Mouse (Mus musculus) forebrain, embryonic 10.5 days (tissue): ENCODE data around the gene Cd3eap. TPM values are rescaled to one million over a fixed set of nuclear protein-coding genes. Genes with fewer than 3 reads are reported as not detected.

Experiments used
- DNase-seq: peaks from one replicate; pipeline ENCODE4 v3.0.0-alpha.2; 2017; ENCODE audit warnings: low spot score; ENCODE audit errors: extremely low spot score
- H3K27ac ChIP-seq: fragments of 300-500 bp; sonication (generic); 2 replicates; pipeline ENCODE4 v1.5.1; 2016; ENCODE audit warnings: mild to moderate bottlenecking
- H3K27me3 ChIP-seq: fragments of 300-500 bp; sonication (generic); 2 replicates; pipeline ENCODE4 v1.6.1; 2016; ENCODE audit warnings: mild to moderate bottlenecking; ENCODE audit not compliant: poor library complexity, severe bottlenecking
- H3K36me3 ChIP-seq: fragments of 300-500 bp; sonication (generic); replicated peaks from 2 replicates; pipeline ENCODE4 v1.6.1; 2016; ENCODE audit warnings: mild to moderate bottlenecking, moderate library complexity
- H3K4me1 ChIP-seq: fragments of 300-500 bp; sonication (generic); 2 replicates; pipeline ENCODE4 v1.6.1; 2016
- H3K4me3 ChIP-seq: fragments of 300-500 bp; sonication (generic); 2 replicates; pipeline ENCODE4 v1.5.1; 2016; ENCODE audit warnings: mild to moderate bottlenecking, moderate library complexity
- H3K9me3 ChIP-seq: fragments of 300-500 bp; sonication (generic); 2 replicates; pipeline ENCODE4 v1.6.1; 2016; ENCODE audit warnings: mild to moderate bottlenecking, moderate library complexity
- WGBS: fragments of 180-500 bp; shearing (Covaris S2); methylation state at CpG from one replicate; pipeline ENCODE4 v1.1.7; 2016; 5-methylcytosine and 5-hydroxymethylcytosine counted together
- polyA plus RNA-seq: library from polyadenylated mRNA; unstranded; fragments of >200 nt; fragmentation: Nextera tagmentation; extraction: Ambion mirVana; gene quantifications from 2 replicates; pipeline ENCODE4 v1.2.1, GENCODE M21; 2016

The Cd3eap gene
- polyA plus RNA-seq: 30.9 and 32.2 TPM in 2 replicates

GRCm38 (mm10) chr7:19359299-19359891 lies at the start of gene Cd3eap, which contains the start of gene Ppp1r13l:
Gene Cd3eap, minus strand, starts transcription at chr7:19359483.
Gene Ppp1r13l, plus strand, starts transcription at chr7:19359749.
- peaks cover 56% of the 10 kb centered on the region for H3K4me1 ChIP-seq
- peak; percentile 86 for DNase-seq
- H3K36me3 ChIP-seq: peaks cover 36% of the 10 kb centered on the region
- H3K4me3 ChIP-seq: peak within 1 kb of the TSS; percentile 88
- H3K27ac ChIP-seq: peak within 1 kb of the TSS; percentile 92
- H3K9me3 ChIP-seq: no peaks in the 10 kb centered on the region
- under 1% methylated on average over 31 of the region's 31 CpGs for WGBS
- peaks cover 18% of the 10 kb centered on the region for H3K27me3 ChIP-seq

DNA sequence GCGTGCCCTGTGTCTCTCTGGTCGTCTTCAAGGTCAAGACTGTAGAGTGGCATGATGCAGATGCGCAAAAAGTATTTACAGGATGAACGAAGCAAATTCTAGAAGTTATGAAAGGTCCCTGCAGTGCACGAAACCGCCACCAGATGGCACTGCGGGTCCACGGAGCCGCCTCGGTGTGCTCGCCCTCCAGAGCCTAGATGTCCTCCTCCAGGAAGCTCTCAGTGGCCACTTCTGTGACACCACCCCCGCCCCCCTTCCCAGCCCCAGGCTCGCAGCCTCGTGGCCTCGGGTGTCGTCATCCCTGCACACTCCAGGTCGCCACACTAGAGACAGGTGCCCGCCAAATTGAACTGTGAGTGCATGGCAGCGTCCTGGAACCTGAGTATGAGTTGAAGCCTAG lies 46.1 kb upstream of the Cd3eap start:
- H3K27me3 ChIP-seq: peaks cover 67% of the 10 kb centered on the region
- WGBS: 2% methylated on average over 19 of the region's 19 CpGs
- DNase-seq: peak; percentile 84
- H3K9me3 ChIP-seq: peaks cover 9% of the 10 kb centered on the region
- H3K36me3 ChIP-seq: no peaks in the 10 kb centered on the region
- peak overlapping the region; percentile 31; the same call in 1 of the 2 replicates for H3K4me3 ChIP-seq
- H3K27ac ChIP-seq: no peak overlapping the region
- H3K4me1 ChIP-seq: peaks cover 15% of the 10 kb centered on the region

- peaks cover 9% of the 10 kb centered on the region for H3K9me3 ChIP-seq
- H3K36me3 ChIP-seq: no peaks in the 10 kb centered on the region
- peaks cover 76% of the 10 kb centered on the region for H3K27me3 ChIP-seq
- H3K4me1 ChIP-seq: peaks cover 22% of the 10 kb centered on the region
- DNase-seq: no peak
- H3K4me3 ChIP-seq: peak within 1 kb of the TSS; percentile 75
- WGBS: 51% methylated on average over 7 of the region's 7 CpGs
- H3K27ac ChIP-seq: peak within 1 kb of the TSS; percentile 62
Observed at GRCm38 (mm10) chr7:19404476-19404875, 45.2 kb upstream of the Cd3eap start, which contains the start of gene Ckm. Gene Ckm, plus strand, starts transcription at chr7:19404776.

GRCm38 (mm10) chr7:19403731-19404296 lies 44.5 kb upstream of the Cd3eap start, which contains the start of gene Klc3:
Gene Klc3, minus strand, starts transcription at chr7:19404104.
- Histone ChIP-seq H3K4me3 (peak within 1 kb of the TSS; percentile 75), H3K4me1 (peaks cover 28% of the 10 kb centered on the region), H3K9me3 (peaks cover 9% of the 10 kb centered on the region), H3K36me3 (no peaks in the 10 kb centered on the region), H3K27me3 (peaks cover 83% of the 10 kb centered on the region), H3K27ac (peak within 1 kb of the TSS; percentile 62)
- peak; percentile 41 for DNase-seq
- under 1% methylated on average over 62 of the region's 62 CpGs for WGBS

- H3K36me3 ChIP-seq: no peaks in the 10 kb centered on the region
- peaks cover 9% of the 10 kb centered on the region for H3K9me3 ChIP-seq
- peaks cover 28% of the 10 kb centered on the region for H3K4me1 ChIP-seq
- H3K27me3 ChIP-seq: peaks cover 93% of the 10 kb centered on the region
- DNase-seq: no peak
- no peak overlapping the region for H3K27ac ChIP-seq
- H3K4me3 ChIP-seq: no peak overlapping the region
- 91% methylated on average over 9 of the region's 9 CpGs for WGBS
Observed at GRCm38 (mm10) chr7:19402535-19403112, 43.3 kb upstream of the Cd3eap start.

GRCm38 (mm10) chr7:19400946-19401345 lies 41.7 kb upstream of the Cd3eap start:
- peaks cover 9% of the 10 kb centered on the region for H3K9me3 ChIP-seq
- H3K27ac ChIP-seq: no peak overlapping the region
- peaks cover 81% of the 10 kb centered on the region for H3K27me3 ChIP-seq
- H3K4me1 ChIP-seq: peaks cover 28% of the 10 kb centered on the region
- H3K36me3 ChIP-seq: peaks cover 2% of the 10 kb centered on the region
- no peak overlapping the region for H3K4me3 ChIP-seq
- no peak for DNase-seq
- WGBS: 84% methylated on average over 4 of the region's 4 CpGs

DNA sequence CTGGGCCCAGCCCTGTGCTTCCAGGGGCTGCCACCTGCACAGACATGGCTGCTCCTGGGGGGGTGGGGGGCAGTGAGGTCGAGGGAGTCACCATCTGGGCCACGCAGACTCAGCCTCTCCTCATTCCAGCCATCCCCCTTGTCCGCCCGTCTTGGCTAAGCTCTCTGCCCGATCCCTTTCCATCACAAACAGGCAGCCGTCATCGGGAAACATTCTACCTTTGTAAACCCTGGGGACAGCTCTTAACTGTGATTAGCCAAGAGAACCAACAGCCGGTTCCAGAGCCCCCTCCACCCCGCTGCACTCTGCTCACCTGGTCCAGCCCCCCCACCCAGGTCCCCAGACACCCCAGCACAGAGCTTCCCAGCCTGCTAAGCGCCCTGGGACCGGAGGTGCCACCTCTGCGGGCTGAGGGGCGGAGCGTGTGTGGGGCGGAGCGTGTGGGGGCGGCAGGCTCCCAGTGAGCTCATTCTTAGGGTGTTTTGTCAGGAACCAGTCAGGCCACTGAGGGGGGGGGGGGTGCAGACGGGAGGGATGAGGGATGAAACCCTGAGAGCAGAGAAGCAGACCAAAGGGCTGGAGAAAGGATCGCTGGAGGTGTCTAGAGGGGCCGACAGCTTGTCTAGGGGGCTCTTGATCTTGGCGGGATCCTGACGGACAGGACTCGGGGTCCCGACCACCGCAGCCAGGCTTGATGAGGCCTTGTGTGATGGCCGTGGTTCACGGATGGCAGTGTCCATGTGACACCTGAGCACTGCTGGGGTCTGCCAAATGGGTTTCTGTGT lies 40.4 kb upstream of the Cd3eap start:
- peaks cover 9% of the 10 kb centered on the region for H3K9me3 ChIP-seq
- WGBS: 1% methylated on average over 27 of the region's 27 CpGs
- peaks cover 69% of the 10 kb centered on the region for H3K27me3 ChIP-seq
- peak; percentile 42 for DNase-seq
- H3K4me1 ChIP-seq: peaks cover 24% of the 10 kb centered on the region
- H3K27ac ChIP-seq: peak overlapping the region; percentile 49; the same call in 1 of the 2 replicates
- peaks cover 15% of the 10 kb centered on the region for H3K36me3 ChIP-seq
- H3K4me3 ChIP-seq: peak overlapping the region; percentile 51

DNA sequence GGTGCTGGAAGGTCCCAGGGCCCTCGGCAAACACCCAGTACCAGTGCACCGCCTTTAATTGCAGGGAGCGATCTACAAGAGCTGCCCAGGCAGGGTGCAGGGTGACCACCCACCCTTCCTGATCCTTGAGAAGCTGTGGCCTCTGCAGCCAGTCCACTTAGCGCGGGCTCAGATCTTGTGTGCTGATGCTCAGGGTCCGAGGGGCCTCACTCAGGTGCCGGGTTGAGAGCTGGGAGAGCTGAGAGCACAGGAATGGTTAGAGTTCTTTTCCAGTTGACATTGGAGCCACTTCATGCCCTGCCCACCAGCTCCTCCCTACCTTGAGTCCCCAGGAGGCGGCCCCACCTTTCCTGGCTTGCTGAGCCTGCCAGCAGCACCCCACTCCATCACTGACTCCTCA lies 35.2 kb upstream of the Cd3eap start:
- Histone ChIP-seq H3K27ac (no peak overlapping the region), H3K4me1 (peaks cover 6% of the 10 kb centered on the region), H3K4me3 (0 out of 2 replicates have a peak overlapping the region, but pooled peaks have one; percentile 3), H3K27me3 (peaks cover 17% of the 10 kb centered on the region), H3K9me3 (no peaks in the 10 kb centered on the region; the same call in 1 of the 2 replicates), H3K36me3 (peaks cover 67% of the 10 kb centered on the region)
- DNase-seq: no peak
- WGBS: 93% methylated on average over 8 of the region's 8 CpGs

DNA sequence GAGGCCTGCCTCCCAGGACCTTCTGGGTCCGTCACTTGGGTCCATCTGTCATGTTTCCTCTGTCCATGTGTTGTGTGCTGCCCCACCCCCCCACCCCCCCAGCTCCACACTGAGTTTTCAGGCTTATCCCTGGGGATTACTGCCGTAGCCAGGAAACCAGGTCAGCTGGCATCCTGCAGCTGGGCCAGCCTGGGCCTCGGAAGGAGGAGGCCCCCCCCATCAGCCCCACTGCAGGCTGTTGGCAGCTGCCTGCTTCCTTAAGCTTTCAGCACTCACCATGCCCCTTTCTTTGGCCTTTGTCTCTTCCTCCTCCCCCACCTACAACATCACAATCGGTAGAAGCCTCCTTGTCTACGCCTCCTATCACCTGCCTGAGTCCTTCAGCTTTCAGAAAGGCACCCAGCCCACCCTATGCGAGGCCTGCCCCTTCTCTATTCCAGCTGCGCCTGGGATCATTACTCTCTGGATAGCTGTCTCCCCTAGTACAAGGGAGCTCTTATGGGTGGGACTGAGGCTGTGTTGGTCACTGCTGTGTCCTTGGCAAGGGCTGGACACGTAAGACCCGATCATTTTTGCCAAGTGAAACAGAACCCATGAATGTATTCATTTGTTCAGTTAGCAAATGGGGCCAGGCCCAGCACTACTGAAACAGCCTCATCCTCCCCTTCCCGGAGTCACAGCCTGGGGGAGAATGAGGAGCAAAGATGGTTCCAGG lies 29.6 kb upstream of the Cd3eap start:
- Histone ChIP-seq H3K4me1 (peaks cover 9% of the 10 kb centered on the region), H3K36me3 (peaks cover 100% of the 10 kb centered on the region), H3K4me3 (no peak overlapping the region), H3K27ac (peak overlapping the region; percentile 56; the same call in 1 of the 2 replicates), H3K9me3 (no peaks in the 10 kb centered on the region), H3K27me3 (no peaks in the 10 kb centered on the region)
- no peak for DNase-seq
- 82% methylated on average over 10 of the region's 10 CpGs for WGBS

DNA sequence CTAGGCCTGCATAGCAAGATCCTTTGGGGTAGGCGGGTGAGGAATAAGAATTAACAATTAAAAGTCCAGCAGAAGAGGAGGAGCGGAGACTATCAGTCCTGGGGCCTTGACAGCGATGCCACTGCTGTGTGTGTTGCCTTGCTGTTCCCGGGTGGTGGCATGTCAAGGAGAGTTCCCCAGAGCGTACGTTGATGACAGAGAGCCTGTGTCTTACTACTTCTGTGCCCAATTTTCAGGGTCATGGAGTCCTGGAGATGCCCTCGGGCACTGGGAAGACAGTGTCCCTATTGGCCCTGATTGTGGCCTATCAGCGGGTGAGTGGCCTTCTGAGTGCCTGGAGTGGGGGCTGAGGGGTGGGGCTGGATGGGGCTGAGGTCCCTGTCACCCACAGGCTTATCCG lies 24.4 kb upstream of the Cd3eap start:
- H3K36me3 ChIP-seq: peaks cover 51% of the 10 kb centered on the region
- peaks cover 24% of the 10 kb centered on the region for H3K4me1 ChIP-seq
- WGBS: 85% methylated on average over 9 of the region's 9 CpGs
- DNase-seq: no peak
- H3K9me3 ChIP-seq: no peaks in the 10 kb centered on the region
- H3K27ac ChIP-seq: no peak overlapping the region
- no peaks in the 10 kb centered on the region for H3K27me3 ChIP-seq
- H3K4me3 ChIP-seq: peak overlapping the region; percentile 91; the same call in 1 of the 2 replicates

GRCm38 (mm10) chr7:19382166-19382541 lies 22.9 kb upstream of the Cd3eap start:
- Histone ChIP-seq H3K4me1 (peaks cover 18% of the 10 kb centered on the region), H3K4me3 (peak overlapping the region; percentile 91), H3K27me3 (no peaks in the 10 kb centered on the region), H3K36me3 (peaks cover 49% of the 10 kb centered on the region), H3K9me3 (no peaks in the 10 kb centered on the region), H3K27ac (peak overlapping the region; percentile 85)
- no peak for DNase-seq
- WGBS: under 1% methylated on average over 37 of the region's 37 CpGs
